Mouse (Mus musculus) monocyte, adult 2 months (primary cell): ENCODE results near the gene Dcakd.

Experiments
- DNase-seq, 2 experiments: peaks; one replicate each; pipeline ENCODE4 v3.0.0; 2022; ENCODE audit warnings: low spot score in 2 of 2, low read depth in 1 of 2

The Dcakd gene

GRCm38 (mm10) chr11:103028176-103028891, at the start of gene Dcakd, which contains the start of gene Nmt1:
TSS of gene Dcakd (minus strand) at chr11:103028333.
TSS of gene Nmt1 (plus strand) at chr11:103028190.
- DNase-seq = peak; percentile 87 to 89

GRCm38 (mm10) chr11:103076581-103076980, 48.4 kb upstream of the Dcakd start:
- no peak for DNase-seq

GRCm38 (mm10) chr11:103076010-103076409, 47.9 kb upstream of the Dcakd start:
- DNase-seq = no peak

DNA sequence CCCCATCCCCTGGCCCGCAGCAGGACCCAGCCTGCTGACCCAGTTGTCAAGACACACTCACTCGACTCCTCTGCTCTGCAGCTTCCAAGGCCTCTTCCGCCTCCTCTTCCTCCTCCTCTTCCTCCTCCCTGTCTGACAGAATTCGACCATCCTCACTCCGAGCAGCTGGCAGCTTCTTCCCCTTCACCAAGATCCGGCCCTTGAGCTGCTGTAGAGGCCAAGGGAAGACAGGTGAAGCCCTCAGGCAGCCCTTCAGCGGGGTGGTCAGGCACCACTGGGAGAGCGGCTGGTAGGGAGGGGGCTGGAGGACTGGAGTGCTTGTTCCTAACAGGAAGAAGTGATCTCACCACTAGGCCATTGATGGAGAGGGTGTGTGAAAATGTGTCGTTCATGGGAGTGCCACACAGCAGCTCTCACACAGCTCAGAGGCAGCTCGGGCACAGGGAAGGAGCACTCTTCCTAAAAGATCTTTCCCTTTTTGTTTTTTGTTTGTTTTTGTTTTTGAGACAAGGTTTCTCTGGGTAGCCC, 46.7 kb upstream of the Dcakd start:
- no peak for DNase-seq

DNA sequence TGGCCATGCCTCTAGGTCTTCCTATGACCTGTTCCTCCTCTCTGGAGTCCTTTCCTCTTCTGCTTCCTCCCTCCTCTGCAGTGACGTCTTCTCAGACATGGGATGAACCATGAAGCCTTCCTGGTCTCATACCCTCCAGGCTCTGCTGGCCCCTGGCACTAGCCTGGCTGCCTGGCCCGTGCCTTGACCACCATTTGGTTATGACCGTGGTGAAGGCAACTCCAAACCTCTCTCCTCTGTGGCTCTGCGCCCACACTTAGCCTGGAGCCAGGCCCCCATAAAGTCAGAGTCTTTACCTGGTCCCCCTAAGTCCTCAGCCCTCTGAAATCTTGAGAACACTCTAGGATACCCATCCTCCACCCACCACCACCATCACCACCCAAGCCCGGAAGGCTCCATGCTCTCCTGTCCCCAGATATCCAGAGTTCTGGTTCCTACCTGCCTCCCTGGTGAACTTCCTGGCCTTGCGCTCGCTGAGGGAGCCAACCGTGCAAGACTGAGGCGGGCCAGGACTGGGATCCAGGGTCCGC, 46.1 kb upstream of the Dcakd start:
- no peak for DNase-seq

DNA sequence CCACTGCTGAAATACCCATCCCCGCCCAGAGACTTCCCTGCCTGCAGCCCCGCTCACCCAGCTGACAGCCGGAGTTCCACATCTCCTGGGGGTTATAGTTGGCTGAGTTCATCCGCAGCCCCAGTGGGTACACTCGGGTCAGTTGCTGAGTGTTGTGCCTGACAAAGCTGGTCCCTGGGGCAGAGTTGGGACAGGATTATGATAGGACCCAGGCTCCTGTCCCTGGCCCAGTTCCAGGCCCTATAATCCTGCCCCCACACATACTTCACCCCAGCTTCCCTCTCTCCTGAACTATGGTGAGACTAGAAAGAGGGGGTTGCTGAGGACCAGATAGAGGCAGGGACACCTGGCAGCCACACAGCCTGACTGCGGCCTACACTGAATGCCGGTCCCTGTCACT, 45.5 kb upstream of the Dcakd start:
- DNase-seq = no peak

DNA sequence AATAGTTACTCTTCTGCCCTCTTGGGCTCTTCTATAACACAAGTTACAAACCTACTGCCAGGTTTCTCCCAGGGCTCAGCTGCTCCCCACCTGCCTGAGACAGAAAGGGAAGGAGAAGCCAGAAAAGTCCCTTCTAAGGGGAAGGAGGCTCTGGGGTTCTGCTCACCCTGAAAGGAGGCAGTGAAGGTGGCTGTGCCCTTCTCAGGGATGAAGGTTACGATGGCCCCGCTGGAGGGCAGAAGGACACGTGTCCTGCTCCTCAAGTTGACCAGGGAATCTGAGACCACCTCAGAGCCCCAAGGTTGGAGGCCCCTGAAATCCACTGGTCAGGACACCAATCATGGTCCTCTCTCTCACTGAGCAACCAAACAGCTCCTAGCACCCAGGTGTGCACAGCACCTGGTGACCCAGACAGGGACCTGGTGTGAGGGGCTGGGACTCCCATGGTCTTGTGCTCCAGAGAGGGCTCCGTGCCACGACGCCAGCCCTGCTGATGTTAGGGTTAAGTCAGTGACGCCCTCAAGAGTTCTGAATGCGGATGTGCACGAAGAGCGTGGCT, 42.3 kb upstream of the Dcakd start:
- DNase-seq = no peak

DNA sequence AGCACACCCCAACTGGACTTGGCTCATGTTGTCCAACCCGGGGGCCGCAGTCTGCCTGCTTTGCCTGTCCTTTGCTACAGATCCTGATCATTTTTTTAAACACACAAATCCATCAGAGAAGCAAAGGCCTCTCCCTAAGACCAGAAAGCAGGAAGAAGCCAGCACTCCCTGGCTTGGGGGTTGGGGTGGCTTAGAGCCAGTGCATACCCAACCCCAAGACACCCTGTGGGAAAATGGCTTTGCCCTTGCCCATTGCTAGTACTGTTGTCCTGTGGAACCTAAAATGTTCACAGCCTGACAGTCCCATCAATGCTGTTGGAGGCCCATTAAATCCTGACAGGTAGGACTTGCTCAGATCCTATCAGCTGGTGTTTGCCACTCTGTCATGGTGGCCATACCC, 41.6 kb upstream of the Dcakd start:
- DNase-seq = no peak

DNA sequence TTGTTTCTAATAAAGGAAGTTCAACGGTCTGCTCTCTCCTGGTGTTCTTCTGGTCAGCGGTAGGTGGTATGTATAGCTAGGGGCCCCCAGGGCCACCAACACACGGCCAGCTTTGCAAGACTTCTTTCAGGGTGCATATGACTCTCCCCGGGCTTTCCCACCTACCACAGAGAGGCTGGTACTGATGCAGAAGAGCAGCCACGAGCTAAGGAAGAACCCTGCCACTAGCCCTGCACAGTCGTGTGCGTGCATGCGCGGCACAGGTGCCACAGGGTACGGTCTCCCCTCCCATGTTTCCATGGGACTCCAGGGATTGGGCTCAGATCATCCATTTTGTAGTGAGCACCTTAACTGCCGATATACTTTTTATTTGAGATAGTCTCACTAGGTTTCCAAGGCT, 40.8 kb upstream of the Dcakd start:
- no peak for DNase-seq

GRCm38 (mm10) chr11:103068272-103068671, 40.1 kb upstream of the Dcakd start:
- DNase-seq = no peak

DNA sequence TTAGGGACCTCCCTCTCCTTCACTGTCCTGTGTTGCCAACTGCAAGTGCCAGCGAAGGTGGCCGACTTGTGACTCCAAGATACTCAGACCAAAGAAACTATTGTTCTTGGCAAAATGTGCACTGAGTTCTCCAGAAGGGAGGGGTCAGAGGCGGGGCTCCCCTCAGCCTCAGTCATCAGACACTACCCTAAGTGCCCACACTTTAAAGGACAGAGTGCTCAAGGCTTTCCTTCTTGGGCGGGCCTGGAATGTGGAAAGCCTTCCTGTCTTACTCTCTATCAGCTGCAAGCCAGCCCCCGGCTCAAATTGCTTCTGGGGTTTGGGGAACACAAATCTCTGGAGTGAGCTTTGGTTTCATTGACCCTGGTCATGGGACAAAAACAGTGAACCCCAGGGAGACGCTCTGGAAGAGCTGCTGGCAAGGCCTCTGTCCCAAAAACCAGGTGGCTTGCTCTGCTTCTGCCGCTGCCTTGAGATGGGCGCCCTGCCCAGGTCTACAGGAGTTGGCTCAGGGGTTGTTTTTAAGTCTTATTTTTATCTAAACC, 39.4 kb upstream of the Dcakd start:
- no peak for DNase-seq

- DNase-seq = no peak
These were observed 38.9 kb upstream of the Dcakd start for GRCm38 (mm10) chr11:103067051-103067361.

DNA sequence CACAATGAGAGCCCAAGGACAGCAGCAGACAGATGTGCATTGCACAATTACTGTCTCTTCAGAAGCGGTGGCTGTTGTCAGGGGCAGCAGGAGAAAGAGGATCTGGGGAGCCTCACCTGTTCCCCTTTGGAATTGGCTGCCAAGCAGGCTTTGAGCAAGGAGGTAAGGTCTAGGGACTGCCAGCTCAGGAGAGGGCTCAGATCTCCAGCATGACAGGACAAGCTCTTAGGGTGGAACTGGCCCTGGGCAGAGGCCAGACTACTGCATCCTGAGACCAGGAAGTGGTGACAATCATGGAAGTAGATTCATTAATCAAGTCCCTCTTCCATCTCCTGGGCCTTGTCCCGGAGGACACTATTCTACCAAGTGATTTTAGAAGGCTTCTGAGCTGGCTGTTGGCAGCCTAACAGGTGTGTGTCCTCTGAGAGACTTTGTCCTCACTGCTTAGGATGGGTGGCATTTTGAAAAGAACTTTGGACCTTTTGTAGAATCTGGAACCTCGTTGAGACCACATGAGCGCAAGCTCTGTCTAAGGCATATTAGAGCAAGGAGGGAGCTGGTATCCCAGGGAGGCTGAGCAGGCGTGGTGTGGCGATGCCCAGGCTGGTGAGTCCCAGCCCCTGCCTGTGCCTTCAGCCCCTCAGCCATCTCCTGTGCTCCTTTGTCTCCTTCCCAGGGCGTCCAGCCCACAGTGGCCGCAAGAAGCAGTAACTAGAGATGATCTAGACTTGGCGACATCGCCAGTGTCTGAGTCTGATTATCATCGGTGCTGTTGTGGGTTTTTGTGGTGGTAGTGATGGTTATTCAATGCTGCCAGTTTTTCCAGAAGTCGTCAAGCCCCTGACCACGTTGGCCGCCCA, 38.3 kb upstream of the Dcakd start:
- no peak for DNase-seq

DNA sequence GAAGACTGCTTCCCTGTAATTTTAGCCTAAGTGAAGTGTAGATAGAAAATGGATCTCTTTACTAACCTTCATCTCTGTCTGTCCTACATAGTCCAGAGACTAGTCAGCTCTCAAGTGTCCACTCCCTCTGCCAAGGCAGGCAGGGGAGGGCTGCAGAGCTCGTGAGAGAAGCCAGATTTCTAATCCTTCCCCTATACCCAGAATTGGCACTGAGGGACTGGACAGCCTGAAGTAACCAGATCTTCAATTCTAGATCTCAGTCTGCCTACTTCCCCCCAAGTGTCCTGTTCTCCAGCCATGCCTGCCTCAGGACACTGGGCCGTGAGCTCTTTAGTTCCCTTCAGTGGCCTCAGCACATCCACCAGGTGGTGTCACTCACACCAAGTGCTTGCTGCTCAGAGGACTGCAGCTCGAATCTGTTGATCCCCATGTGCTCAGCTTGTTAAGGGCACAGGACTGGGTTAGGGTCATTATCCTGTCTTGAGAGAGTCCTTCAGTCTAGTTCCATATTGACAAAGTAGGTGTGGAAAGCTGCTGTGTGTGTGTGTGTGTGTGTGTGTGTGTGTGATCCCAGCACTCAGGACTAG, 30.5 kb upstream of the Dcakd start:
- DNase-seq = no peak

- no peak for DNase-seq
These were observed 28.5 kb upstream of the Dcakd start for GRCm38 (mm10) chr11:103056636-103057035.

GRCm38 (mm10) chr11:103054798-103055197, 26.7 kb upstream of the Dcakd start:
- peak; percentile 33 to 58 for DNase-seq

- DNase-seq = no peak
These were observed 25.3 kb upstream of the Dcakd start for GRCm38 (mm10) chr11:103053191-103054076.

GRCm38 (mm10) chr11:103052078-103052477, 23.9 kb upstream of the Dcakd start:
- DNase-seq = no peak

DNA sequence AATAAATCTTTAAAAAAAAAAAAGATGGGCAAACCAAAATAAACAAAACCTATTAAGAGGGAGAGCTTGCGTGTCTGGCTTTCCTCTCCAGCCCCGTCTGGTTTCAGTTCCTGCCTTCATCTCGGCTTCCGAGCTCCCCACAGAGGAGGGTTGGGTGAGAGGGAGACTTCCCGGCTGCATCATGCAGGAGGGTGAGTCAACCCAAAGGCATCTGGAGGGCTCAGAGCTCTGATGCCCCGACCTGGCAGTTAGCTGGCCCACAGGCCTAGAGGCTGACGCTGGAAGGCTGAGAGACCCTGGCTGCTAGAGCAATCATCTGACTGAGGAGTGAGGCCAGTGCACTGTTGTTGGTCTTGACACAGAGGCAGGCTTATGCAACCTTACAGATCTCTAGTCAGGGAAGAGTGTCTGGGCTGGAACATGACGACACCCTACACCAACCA, 23.1 kb upstream of the Dcakd start:
- peak; percentile 71 to 72 for DNase-seq

DNA sequence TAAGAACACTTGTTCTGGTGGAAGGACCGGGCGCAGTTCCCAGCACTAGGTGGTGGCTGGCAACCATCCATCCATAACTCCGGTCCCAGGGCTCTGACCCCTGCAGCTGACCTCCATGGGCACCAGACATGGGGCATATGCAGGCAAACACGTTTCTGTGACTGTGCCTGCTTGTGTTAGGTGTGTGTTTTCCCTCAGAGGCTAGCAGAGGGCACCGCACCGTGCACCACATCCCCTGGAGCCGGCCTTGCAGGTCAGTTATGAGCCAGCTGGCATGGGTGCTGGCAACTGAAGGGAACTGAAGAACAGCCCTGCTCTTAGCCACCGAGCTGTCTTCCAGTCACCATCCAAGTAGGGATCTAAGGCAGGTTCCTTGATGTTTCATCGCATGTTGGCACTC, 22.0 kb upstream of the Dcakd start:
- DNase-seq = no peak
